Mouse (Mus musculus) cortical plate, adult 2 months (tissue): Measurements from ENCODE around the gene H2-DMa.

Source experiments
- CTCF ChIP-seq: fragments of 200-500 bp; IDR thresholded peaks from 2 replicates; pipeline ENCODE4 v1.5.1; 2011; ENCODE audit warnings: mild to moderate bottlenecking, control low read depth, low read length; ENCODE audit not compliant: insufficient read depth; ENCODE audit errors: extremely low read depth
- POLR2A ChIP-seq: fragments of 200-500 bp; IDR thresholded peaks from 2 replicates; pipeline ENCODE4 v1.6.1; 2011; ENCODE audit warnings: mild to moderate bottlenecking, low read length, control low read depth; ENCODE audit not compliant: insufficient read depth; ENCODE audit errors: extremely low read depth

GRCm38 (mm10) chr17:34183564-34184219 lies 64.4 kb downstream of the H2-DMa start:
- TF ChIP-seq CTCF: no peak
- TF ChIP-seq POLR2A: no peak
